In genomic region chr17:5544065-5544464, GRCm38 (mm10) we compare ENCODE assay signal across 21 mouse cellular contexts. TPM values are rescaled to one million over a fixed set of nuclear protein-coding genes. Genes with fewer than 3 reads are reported as not detected.
DNase-seq lines count a peak whose midpoint lies in the region; ATAC-seq and TF ChIP-seq lines count a peak whose summit lies in the region.
"Had no signal": no experiment of that assay in that cellular context is flagged by ENCODE, and none has a peak within 500 bp of the region (broad histone marks: within the 10 kb centered on the region; RNA-seq: fewer than 3 reads in every experiment).

No protein-coding gene starts in this region.

- no peaks in the 10 kb centered on the region for H3K36me3 ChIP-seq in midbrain, embryonic 15.5 days (replicated peaks)
- H3K36me3 ChIP-seq in midbrain, embryonic 11.5 days (ENCODE audit: control insufficient read depth, insufficient read depth, low read length) = no peaks in the 10 kb centered on the region
- H3K36me3 ChIP-seq: embryonic facial prominence, embryonic 12.5 days; forebrain, embryonic 12.5 days; heart, embryonic 15.5 days had no signal

- no peak for TF ChIP-seq CTCF in olfactory bulb, adult 2 months (IDR thresholded peaks at IDR 0.05; ENCODE audit: insufficient read depth, low read depth, low read length)

- H3K27ac ChIP-seq in midbrain, embryonic 15.5 days = peak overlapping the region; percentile 50; the same call in 1 of the 2 replicates
- H3K27ac ChIP-seq in midbrain, embryonic 11.5 days (ENCODE audit: low read depth, low read length) = no peak overlapping the region
- H3K27ac ChIP-seq in olfactory bulb, adult 2 months (ENCODE audit: insufficient read depth, low read depth, low read length) = peak overlapping the region; percentile 77
- H3K27ac ChIP-seq: embryonic facial prominence, embryonic 12.5 days; forebrain, embryonic 12.5 days; heart, adult 2 months; heart, embryonic 15.5 days; hindbrain, embryonic 14.5 days had no signal

- 68% methylated on average over 5 of the region's 5 CpGs for WGBS in midbrain, embryonic 15.5 days
- WGBS in midbrain, embryonic 11.5 days = 80% methylated on average over 5 of the region's 5 CpGs
- WGBS in olfactory bulb, adult 2 months = 36% methylated on average over 5 of the region's 5 CpGs

- no peak overlapping the region for H3K4me2 ChIP-seq in midbrain, embryonic 15.5 days
- H3K4me2 ChIP-seq in midbrain, embryonic 11.5 days = no peak overlapping the region
- H3K4me2 ChIP-seq: embryonic facial prominence, embryonic 12.5 days; forebrain, embryonic 12.5 days; heart, embryonic 11.5 days; heart, embryonic 15.5 days; hindbrain, embryonic 14.5 days had no signal

- H3K27me3 ChIP-seq in midbrain, embryonic 15.5 days (replicated peaks) = no peaks in the 10 kb centered on the region
- no peaks in the 10 kb centered on the region for H3K27me3 ChIP-seq in midbrain, embryonic 11.5 days (ENCODE audit: control insufficient read depth, insufficient read depth, low read length)
- H3K27me3 ChIP-seq: CH12.LX; embryonic facial prominence, embryonic 12.5 days; forebrain, embryonic 12.5 days; heart, embryonic 15.5 days; Patski had no signal

- no peaks in the 10 kb centered on the region for H3K9me3 ChIP-seq in midbrain, embryonic 15.5 days
- no peaks in the 10 kb centered on the region for H3K9me3 ChIP-seq in midbrain, embryonic 11.5 days (ENCODE audit: control insufficient read depth, low read length)
- H3K9me3 ChIP-seq: embryonic facial prominence, embryonic 12.5 days; forebrain, embryonic 12.5 days; heart, embryonic 15.5 days had no signal

- no peak overlapping the region for H3K4me3 ChIP-seq in midbrain, embryonic 15.5 days
- H3K4me3 ChIP-seq in midbrain, embryonic 11.5 days (ENCODE audit: low read depth, low read length) = no peak overlapping the region
- no peak overlapping the region for H3K4me3 ChIP-seq in olfactory bulb, adult 2 months (ENCODE audit: insufficient read depth, low read depth, low read length)
- H3K4me3 ChIP-seq: embryonic facial prominence, embryonic 12.5 days; forebrain, embryonic 12.5 days; heart, adult 2 months; heart, embryonic 15.5 days had no signal

- no peak overlapping the region for H3K9ac ChIP-seq in midbrain, embryonic 15.5 days
- H3K9ac ChIP-seq in midbrain, embryonic 11.5 days (ENCODE audit: low read length) = no peak overlapping the region
- H3K9ac ChIP-seq: embryonic facial prominence, embryonic 12.5 days; forebrain, embryonic 12.5 days; heart, embryonic 15.5 days; hindbrain, embryonic 14.5 days had no signal

- DNase-seq in frontal cortex, adult 2 months (ENCODE audit: extremely low spot score in 1 of 2, low spot score in 1 of 2) = no peak
- no peak for DNase-seq in midbrain, embryonic 11.5 days (ENCODE audit: low spot score, missing footprints)
- peak; percentile 78 for DNase-seq in brain, adult 2 months (ENCODE audit: low read depth, low spot score)
- no peak for DNase-seq in cerebellum, adult 8-10 months
- DNase-seq: adrenal gland, postnatal 14 days; cerebellum, adult 18-20 months; cerebellum, postnatal 10 days; gastrocnemius, postnatal 14 days; heart, adult 2 months; heart, postnatal 14 days had no signal

- no peak for TF ChIP-seq POLR2A in olfactory bulb, adult 2 months (IDR thresholded peaks at IDR 0.05; ENCODE audit: insufficient read depth, low read depth, low read length)

- ATAC-seq in frontal cortex, adult (ENCODE audit: low TSS enrichment) = peak; percentile 86
- no peak for ATAC-seq in midbrain, embryonic 15.5 days (replicated peaks)
- no peak for ATAC-seq in midbrain, embryonic 11.5 days (ENCODE audit: low FRiP score)
- ATAC-seq: activated CD4-positive, CD25-positive, alpha-beta regulatory T cell, adult 4 months; Patski had no signal

- H3K4me1 ChIP-seq in midbrain, embryonic 15.5 days = no peaks in the 10 kb centered on the region
- H3K4me1 ChIP-seq in midbrain, embryonic 11.5 days (ENCODE audit: control insufficient read depth, insufficient read depth, low read length) = no peaks in the 10 kb centered on the region
- peaks cover 8% of the 10 kb centered on the region for H3K4me1 ChIP-seq in olfactory bulb, adult 2 months (ENCODE audit: control insufficient read depth, insufficient read depth, low read length)
- H3K4me1 ChIP-seq: embryonic facial prominence, embryonic 12.5 days; forebrain, embryonic 12.5 days; heart, embryonic 15.5 days had no signal

RNA-seq across cellular contexts. Expression of gene Zdhhc14, which starts 51.7 kb away (rescaled TPM):
- 13.1 and 19.0 TPM in 2 replicates for polyA plus RNA-seq in frontal cortex, adult 2 months (2012; rRNA removed)
- 10.1 and 12.1 TPM in 2 replicates for polyA plus RNA-seq in midbrain, embryonic 15.5 days (2015; fragmentation: Nextera tagmentation; extraction: Ambion mirVana)
- 2.0 TPM in 2 replicates for polyA plus RNA-seq in midbrain, embryonic 11.5 days (2014; fragmentation: Nextera tagmentation; extraction: Ambion mirVana)
- not detected in 2 replicates for polyA plus RNA-seq in olfactory bulb, adult 2 months (2012; ENCODE audit: insufficient read depth, insufficient read length, low replicate concordance, missing spikeins)
